Mouse (Mus musculus) CD4-positive, CD25-positive, alpha-beta regulatory T cell, adult 4 months (primary cell): ENCODE data around the gene Rps11. TPM values are rescaled to one million over a fixed set of nuclear protein-coding genes. Genes with fewer than 3 reads are reported as not detected.
"Not testable (repeated sequence)": the region's sequence is repeated elsewhere in the genome, so short reads cannot be mapped to it uniquely, and the experiment has no call there.

Experiments
- ATAC-seq: one replicate; pipeline ENCODE4 v1.8.0; 2017
- polyA plus RNA-seq, 2 experiments: library from polyadenylated mRNA; unstranded; fragments of 100-300 nt; shearing (Covaris generic); gene quantifications; one replicate each; pipeline ENCODE4 v1.2.1; 2017

Rps11 gene
- polyA plus RNA-seq, 2 experiments from 2014 or later: 3,755 to 5,441 TPM

GRCm38 (mm10) chr7:45131850-45132249, 7.6 kb upstream of the Rps11 start:
- no peak for ATAC-seq

- ATAC-seq: no peak
Observed at GRCm38 (mm10) chr7:45129776-45130512, 5.7 kb upstream of the Rps11 start.

DNA sequence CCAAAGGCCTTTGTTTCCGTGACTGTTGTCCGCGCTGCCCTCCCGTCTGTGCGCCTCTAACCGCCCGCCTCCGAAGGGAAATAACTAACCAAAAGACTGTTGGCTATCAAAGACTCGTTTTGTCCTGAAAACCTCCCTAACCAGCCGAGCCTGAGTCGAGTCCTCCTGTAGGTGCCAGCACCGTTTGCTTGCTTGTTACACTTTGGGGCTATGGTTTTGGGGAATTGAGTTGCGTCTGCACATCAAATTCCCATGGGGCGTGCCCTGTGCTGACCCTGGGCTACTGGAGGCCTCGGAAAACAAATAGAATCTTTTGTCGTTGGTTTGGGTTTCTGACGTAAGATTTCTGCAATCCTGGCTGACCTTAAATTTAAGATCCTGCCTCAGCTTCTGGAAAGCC, 5.1 kb upstream of the Rps11 start:
- no peak for ATAC-seq

DNA sequence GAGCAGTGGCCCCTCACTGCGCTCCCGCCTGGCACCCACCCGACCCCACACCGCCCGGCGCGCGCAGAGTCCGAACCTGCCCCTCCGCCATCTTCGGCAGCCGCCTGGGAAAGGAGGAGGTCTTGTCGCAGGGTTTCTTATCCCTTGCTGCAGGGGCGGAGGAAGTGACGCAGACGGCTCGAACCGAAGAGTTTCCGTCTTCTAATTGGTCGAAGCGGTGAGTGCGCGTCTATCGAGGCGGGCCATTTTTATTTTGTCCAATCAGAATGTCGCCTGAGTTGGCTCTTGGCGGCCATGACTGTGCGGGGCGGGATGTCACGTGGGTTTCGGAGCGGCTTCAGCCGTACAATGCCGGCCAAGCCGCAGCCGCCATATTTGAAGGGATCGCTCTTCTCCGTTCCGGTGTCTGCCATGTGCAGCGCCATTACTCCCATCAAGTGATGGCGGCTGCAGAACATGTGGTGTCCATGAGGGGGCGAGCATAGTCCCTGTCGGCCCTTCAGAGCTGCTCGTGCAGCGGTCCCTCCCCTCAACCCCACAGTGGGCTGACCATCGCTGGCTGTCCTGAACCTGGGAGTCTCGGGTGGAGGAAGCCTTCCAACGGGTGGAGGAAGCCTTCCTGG, 4.5 kb upstream of the Rps11 start, which contains the start of gene Rpl13a:
Gene Rpl13a, minus strand, starts transcription at position 138 of the 623 bp plus-strand sequence.
- ATAC-seq: peak; percentile 82

DNA sequence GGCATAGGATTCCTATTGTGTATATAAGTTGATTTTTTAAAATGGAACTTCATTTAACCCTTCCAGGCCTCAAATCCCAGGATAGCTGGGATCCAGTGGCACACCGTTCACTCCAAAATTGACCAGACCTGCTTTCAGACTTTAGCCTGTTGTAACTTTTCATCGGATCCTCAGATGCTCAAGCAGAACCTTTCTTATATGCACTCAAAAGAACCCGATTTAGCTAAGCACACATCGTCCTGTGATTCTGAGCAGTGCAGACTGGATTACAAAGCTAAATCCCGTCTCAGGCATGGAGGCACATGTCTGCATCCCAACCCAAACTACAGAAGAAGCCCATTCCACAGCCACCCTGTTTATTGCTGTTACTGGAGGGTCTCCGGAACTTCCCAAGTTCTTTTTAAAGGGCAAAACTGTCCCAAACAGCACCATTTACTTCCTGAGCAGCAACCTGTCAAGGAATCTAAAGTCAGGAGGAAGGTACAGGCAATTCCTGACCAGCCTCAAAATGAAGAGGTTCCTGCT, 3.5 kb upstream of the Rps11 start:
- no peak for ATAC-seq

DNA sequence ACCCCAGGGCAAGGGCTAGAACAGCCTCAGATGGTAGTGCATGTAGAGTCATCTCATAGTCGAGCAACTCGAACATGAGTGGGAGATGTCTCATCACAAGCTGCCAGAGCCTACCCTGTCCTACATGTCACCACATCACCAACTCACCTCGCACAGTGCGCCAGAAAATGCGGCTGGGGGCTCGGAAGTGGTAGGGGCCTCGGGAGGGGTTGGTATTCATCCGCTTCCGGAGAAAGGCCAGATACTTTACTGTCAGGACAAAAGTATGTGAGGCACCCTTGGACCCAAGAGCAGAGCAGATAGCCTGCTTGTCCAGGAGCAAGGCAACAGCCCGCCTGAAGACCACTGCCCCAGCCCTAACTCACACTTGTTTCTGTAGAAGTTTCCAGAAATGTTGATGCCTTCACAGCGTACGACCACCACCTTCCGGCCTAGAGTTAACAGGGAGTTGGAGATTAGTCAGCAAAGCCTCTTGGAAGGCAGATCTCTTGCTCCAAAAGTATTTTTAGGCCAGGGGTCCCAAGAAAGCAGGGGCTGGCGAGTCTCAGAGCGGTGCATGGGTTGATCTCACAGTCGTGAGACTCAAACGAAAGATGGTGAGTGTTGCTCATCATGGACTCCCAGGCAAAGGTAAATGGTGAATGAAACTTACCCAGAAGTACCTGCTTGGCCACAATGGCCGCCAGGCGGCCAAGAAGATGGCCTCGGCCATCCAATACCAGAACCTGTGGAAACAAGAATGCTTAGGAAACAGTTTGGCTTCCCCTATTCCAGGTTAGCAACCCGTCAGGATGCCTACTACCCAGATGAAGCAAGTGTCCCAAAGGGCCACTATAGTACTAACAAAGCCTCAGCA, 2.8 kb upstream of the Rps11 start:
- no peak for ATAC-seq

- no peak for ATAC-seq
Observed at GRCm38 (mm10) chr7:45126147-45126843, 2.1 kb upstream of the Rps11 start.

DNA sequence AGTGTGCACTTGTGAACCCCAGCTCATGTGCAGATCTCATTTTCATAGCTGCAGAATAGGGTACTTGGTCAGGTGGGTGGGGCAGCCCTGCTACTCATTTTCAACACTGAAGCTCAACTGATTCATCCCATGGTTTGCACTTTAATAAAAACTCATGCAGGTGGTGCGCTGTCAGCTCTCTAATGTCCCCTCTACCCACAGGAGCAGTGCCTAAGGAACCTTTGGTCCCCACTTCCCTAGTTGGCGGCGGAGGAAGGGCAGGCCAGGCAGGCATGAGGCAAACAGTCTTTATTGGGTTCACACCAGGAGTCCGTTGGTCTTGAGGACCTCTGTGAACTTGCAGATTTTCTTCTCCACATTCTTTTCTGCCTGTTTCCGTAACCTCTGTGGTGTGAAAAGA, 1.4 kb upstream of the Rps11 start:
- ATAC-seq: not testable (repeated sequence)

GRCm38 (mm10) chr7:45125144-45125600, 933 bp upstream of the Rps11 start:
- no peak for ATAC-seq

DNA sequence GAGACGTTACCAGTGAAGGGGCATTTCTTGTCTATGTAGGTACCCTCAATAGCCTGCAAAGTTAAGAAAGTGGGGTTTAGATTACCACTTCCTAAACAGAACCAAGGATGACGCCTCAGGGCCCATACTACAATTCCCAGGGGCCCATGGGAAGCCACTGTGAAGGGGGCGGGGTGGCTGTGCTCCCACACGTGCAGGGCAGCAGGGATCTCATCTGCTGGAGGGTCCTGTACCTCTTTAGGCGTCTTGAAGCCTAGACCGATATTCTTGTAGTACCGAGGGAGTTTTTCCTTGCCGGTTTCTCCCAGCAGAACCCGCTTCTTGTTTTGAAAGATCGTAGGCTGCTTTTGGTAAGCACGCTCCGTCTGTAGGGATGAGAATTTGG, 1.1 kb downstream of the Rps11 start:
- ATAC-seq: no peak

GRCm38 (mm10) chr7:45122561-45123185, 1.6 kb downstream of the Rps11 start:
- ATAC-seq: no peak

DNA sequence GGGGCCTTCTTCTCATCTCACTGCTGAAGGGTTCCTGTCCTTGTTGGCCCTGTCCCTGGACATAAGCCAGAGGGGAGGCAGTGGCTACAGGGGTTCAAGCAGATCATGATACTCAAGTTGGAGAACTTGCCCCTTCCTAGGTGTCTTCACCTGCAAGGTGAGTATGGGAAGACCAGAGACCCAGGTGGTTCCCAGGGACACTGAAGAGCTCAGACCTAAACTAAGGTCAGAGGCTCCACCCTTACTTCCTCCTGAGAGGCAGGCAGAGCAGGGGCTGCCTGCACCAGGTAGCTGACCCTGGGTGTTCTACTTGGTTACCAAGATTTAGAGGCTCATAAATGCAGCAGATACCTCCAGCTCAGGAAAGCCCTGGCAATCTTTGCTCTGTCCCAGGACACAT, 2.3 kb downstream of the Rps11 start:
- ATAC-seq: no peak

- peak; percentile 65 for ATAC-seq
Observed at GRCm38 (mm10) chr7:45121404-45121803, 2.8 kb downstream of the Rps11 start.

DNA sequence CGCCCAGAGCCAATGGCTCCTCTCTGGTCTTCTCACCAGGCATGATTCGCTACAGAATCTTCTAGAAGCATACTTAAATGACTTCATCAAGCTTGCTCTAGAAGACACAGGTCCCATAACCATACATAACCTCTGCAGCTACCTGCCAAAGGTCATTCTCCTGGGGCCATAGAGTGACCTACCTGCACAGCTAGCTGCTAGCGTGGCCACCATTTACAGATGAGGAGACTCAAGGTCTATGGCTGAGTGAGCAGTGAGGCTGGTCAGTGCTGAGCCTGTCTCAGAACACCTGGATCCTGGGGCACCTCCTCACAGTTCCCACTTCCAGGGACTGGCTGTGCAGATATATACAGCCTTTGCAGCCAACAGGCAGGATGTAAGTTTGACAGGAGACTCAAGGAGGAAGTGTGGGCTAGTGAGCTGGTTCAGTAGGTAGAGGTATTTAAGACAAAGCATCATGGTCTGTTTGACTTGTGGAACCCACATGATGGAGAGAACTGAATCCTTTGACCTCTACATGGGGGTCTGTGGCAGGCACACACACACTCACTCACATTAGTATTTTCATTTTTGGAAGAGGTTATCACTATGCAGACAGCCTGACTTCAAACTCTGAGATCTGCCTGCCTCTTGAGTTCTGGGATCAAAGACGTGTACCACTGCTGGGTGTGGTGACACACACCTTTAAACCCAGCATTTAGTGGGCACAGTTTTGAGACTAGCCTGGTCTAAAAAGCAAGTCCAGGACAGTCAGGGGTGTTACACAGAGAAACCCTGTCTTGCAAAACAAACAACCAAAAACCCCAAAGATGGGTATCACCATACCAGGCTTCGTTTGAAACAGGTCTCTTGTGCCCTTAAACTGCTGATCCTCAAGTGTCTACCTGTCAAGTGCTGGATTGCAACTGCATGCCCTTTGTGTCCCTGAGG, 4.2 kb downstream of the Rps11 start:
- ATAC-seq: no peak

DNA sequence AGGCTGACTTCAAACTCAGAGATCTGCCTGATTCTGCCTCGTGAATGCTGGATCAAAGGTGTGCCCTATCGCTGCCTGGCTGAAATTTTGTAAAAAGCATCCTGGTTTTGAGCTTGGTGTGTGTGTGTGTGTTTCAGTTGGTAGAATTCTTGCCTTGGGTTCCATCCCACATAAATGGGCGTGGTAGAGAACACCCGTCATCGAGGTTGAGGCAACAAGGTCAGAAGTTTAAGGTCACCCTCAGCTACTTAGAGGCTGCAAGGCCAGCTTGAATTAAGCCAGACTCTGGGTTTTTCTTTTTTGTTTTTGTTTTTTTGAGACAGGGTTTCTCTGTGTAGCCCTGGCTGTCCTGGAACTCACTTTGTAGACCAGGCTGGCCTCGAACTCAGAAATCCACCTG, 5.9 kb downstream of the Rps11 start:
- ATAC-seq: no peak

DNA sequence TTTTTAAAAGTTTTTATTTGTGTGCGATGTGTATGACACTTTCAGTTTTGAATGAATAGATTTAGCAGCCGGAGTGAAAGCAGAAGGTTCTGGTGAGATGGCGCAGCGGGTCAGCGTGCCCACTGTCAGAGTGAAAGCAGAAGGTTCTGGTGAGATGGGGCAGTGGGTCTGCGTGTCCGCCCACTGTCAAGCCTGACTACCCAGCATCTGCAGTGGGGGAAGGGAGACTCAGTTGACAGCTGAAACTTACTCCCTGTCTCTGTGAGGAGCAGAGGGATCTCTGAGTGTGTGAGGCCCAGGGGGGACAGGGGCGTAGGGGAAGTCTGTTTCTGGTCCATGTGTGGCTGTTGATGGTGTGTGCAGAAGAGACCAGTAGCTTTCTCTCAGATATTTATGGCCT, 6.7 kb downstream of the Rps11 start:
- ATAC-seq: no peak

DNA sequence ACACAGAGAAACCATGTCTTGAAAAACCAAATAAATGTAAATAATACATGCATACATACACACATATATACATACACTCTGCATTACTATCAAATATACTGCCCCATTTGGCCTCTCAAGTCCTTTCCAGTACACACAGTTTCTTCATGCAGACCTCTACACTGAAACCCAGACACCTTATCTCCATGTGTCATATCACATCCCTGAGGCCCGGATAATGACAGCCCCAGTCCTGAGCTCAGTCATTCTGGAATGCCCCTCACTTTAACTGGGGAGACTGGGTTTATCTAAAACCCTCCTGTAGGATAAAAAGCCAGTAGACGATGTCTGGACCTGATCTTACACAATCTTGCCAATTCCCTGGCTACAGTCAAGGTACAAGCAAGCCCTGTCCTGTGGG, 10.8 kb downstream of the Rps11 start:
- ATAC-seq: no peak

DNA sequence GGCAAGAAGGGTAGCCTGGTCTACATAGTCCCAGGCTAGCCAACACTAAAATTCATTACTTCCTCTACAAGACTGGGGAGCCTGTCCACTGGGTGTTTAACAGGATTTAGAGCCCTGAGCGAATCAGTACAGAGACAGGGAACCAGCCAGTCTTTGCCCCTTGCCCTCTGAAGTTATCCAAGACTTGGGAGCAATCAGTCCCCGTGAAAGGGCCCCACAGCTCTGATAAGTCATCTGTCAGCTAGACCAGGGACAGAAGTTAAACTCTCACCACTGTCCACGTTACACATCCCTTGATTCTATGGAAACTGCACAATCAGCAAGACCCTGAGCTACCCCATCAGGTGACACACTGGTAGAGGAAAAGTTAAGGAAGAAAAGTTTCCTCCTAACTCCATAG, 11.7 kb downstream of the Rps11 start:
- ATAC-seq: no peak

- ATAC-seq: no peak
Observed at GRCm38 (mm10) chr7:45111940-45112339, 12.3 kb downstream of the Rps11 start.

- ATAC-seq: not testable (repeated sequence)
Observed at GRCm38 (mm10) chr7:45110089-45110488, 14.2 kb downstream of the Rps11 start.
